Mouse (Mus musculus) liver, embryonic 16.5 days (tissue): ENCODE data around the gene Trpv2. TPM values are rescaled to one million over a fixed set of nuclear protein-coding genes. Genes with fewer than 3 reads are reported as not detected.

Source experiments
- ATAC-seq: fragments of 200-750 bp; cut with Nextera tagmentation; 2 replicates; pipeline ENCODE4 v1.8.0; 2017; ENCODE audit warnings: low read depth, mild to moderate bottlenecking, moderate number of reproducible peaks, moderate library complexity
- H3K27ac ChIP-seq: fragments of 300-500 bp; sonication (generic); 2 replicates; pipeline ENCODE4 v1.5.1; 2014; ENCODE audit warnings: mild to moderate bottlenecking, low read length
- H3K27me3 ChIP-seq: fragments of 300-500 bp; sonication (generic); 2 replicates; pipeline ENCODE4 v1.6.1; 2014; ENCODE audit warnings: low read depth, low read length, mixed read lengths; ENCODE audit not compliant: control insufficient read depth, insufficient read depth
- H3K36me3 ChIP-seq: fragments of 300-500 bp; sonication (generic); 2 replicates; pipeline ENCODE4 v1.6.1; 2014; ENCODE audit warnings: mild to moderate bottlenecking; ENCODE audit not compliant: control insufficient read depth, insufficient read depth
- H3K4me1 ChIP-seq: fragments of 300-500 bp; sonication (generic); 2 replicates; pipeline ENCODE4 v1.6.1; 2014; ENCODE audit warnings: low read depth, low read length, mixed read lengths; ENCODE audit not compliant: control insufficient read depth
- H3K4me2 ChIP-seq: fragments of 300-500 bp; sonication (generic); 2 replicates; pipeline ENCODE4 v1.6.1; 2014; ENCODE audit warnings: low read depth, low read length, mixed read lengths
- H3K4me3 ChIP-seq: fragments of 300-500 bp; sonication (generic); 2 replicates; pipeline ENCODE4 v1.5.1; 2014; ENCODE audit warnings: low read depth, mild to moderate bottlenecking, low read length
- H3K9ac ChIP-seq: fragments of 300-500 bp; sonication (generic); 2 replicates; pipeline ENCODE4 v1.6.1; 2014; ENCODE audit warnings: low read depth, low read length
- H3K9me3 ChIP-seq: fragments of 300-500 bp; sonication (generic); replicated peaks from 2 replicates; pipeline ENCODE4 v1.6.1; 2016; ENCODE audit warnings: low read length; ENCODE audit not compliant: control insufficient read depth
- WGBS: fragments of 180-500 bp; shearing (Covaris S2); extraction: QIAGEN DNeasy Blood & Tissue Kit; methylation state at CpG from one replicate; pipeline ENCODE4 v1.1.7; 2014; ENCODE audit not compliant: insufficient replicate concordance; 5-methylcytosine and 5-hydroxymethylcytosine counted together
- polyA plus RNA-seq: library from polyadenylated mRNA; unstranded; fragments of >200 nt; fragmentation: Nextera tagmentation; extraction: Ambion mirVana; gene quantifications from 2 replicates; pipeline ENCODE4 v1.2.1, GENCODE M21; 2015

Gene Trpv2
- polyA plus RNA-seq, 1 experiment from 2014 or later = 5.0 TPM

GRCm38 (mm10) chr11:62591026-62591425 lies 16.7 kb downstream of the Trpv2 start:
- Histone ChIP-seq H3K27ac (no peak overlapping the region), H3K9me3 (no peaks in the 10 kb centered on the region), H3K27me3 (no peaks in the 10 kb centered on the region), H3K9ac (no peak overlapping the region), H3K4me1 (no peaks in the 10 kb centered on the region; the same call in 1 of the 2 replicates), H3K36me3 (no peaks in the 10 kb centered on the region; the same call in 1 of the 2 replicates), H3K4me2 (no peak overlapping the region), H3K4me3 (no peak overlapping the region)
- 77% methylated on average over 2 of the region's 2 CpGs for WGBS
- no peak for ATAC-seq

DNA sequence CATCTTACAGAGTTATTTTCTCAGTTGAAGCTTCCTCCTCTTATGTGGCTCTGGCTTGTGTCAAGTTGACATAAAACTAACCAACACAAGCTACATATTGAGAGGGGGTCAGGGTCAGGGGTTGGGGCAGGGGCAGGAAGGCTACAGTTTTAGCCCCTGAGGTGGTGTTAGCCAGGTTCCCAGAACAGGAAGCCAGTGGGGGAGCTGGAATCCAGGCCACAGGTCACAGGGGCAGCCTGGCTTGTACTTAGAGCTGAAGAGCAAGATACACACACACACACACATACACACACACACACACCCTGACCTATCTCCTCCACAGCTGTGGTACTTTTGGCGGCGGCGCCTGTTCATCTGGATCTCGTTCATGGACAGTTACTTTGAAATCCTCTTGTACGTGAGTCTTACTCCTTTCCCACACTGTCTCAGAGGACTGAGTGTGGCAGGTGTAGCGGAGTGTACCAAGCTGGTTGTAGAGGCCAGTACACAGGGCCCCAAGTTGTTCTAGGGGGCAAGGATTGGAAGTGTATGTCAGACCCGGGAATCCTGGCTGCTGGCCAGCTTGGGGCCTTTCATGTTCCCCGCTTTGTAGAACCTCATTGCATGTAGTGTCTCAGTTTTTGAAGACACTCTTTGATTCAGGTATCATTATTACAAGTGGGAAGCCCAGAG lies 17.8 kb downstream of the Trpv2 start:
- Histone ChIP-seq H3K9ac (no peak overlapping the region), H3K27me3 (no peaks in the 10 kb centered on the region), H3K4me1 (no peaks in the 10 kb centered on the region; the same call in 1 of the 2 replicates), H3K27ac (no peak overlapping the region), H3K4me2 (no peak overlapping the region), H3K4me3 (no peak overlapping the region), H3K36me3 (no peaks in the 10 kb centered on the region; the same call in 1 of the 2 replicates), H3K9me3 (no peaks in the 10 kb centered on the region)
- ATAC-seq = peak; percentile 78
- WGBS = 68% methylated on average over 8 of the region's 8 CpGs

DNA sequence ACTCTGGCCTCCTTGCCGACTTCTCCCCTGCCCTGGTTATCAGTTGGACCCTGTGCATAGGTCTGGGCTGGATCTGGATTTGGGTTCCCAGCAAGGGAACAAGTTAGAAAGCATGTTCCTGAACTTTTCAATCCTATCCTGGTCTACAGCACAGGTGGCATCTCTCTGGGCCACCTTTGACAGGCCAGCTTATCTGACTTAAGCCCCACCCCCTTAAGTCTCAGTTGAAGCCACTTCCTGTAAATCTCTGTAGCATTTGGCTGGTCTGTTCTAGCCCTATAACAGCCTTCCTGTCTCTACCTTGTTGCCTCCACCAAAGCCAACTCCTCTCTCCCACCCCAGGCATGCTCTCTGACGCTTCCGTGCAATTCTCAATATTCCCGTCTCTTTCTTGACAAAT lies 24.3 kb downstream of the Trpv2 start:
- no peaks in the 10 kb centered on the region for H3K27me3 ChIP-seq
- no peak overlapping the region for H3K9ac ChIP-seq
- H3K36me3 ChIP-seq = no peaks in the 10 kb centered on the region
- H3K9me3 ChIP-seq = no peaks in the 10 kb centered on the region
- no peak overlapping the region for H3K4me2 ChIP-seq
- WGBS = 72% methylated on average over 4 of the region's 4 CpGs
- H3K4me3 ChIP-seq = no peak overlapping the region
- H3K4me1 ChIP-seq = peaks cover 5% of the 10 kb centered on the region
- H3K27ac ChIP-seq = no peak overlapping the region
- no peak for ATAC-seq

DNA sequence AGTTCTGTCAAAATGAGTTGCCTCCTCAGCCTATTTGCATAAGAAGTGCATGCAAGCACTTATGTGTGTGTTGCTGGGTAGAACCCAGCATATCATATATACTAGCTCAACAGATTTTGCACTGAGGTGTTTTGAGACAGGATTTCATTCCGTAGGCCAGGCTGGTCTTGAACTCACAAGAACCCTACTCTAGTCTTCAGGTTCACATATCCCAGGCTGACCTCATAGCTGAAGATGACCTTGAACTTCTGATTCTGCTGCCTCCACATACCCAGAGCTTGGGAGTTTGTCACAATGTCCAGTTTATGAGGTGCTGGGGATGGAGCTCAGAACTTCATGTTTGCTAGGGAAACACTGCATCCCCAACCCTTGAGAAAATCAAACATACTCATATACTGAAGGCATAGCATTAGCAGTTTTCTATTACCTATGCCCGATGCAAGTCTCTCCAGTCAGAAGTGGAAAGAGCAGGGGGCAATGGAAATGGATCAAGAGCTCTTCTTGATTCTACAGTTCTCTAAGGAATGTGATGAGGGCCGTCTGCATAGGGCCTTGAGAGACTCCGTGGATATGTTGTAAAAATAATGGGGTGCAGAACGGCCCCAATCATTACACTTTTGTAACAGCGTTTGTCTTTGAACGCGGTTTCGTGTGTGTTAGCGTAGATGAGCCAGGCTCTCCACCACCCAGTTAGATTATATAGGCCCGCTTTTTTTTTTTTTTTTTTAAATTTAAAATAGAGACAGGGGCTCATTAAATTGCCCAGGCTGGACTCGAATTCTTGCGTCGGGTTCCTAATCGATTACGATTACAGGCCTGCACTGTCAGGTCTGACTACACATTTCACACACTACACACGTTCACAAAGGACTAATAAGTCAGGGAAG lies 27.7 kb downstream of the Trpv2 start:
- no peaks in the 10 kb centered on the region for H3K9me3 ChIP-seq

DNA sequence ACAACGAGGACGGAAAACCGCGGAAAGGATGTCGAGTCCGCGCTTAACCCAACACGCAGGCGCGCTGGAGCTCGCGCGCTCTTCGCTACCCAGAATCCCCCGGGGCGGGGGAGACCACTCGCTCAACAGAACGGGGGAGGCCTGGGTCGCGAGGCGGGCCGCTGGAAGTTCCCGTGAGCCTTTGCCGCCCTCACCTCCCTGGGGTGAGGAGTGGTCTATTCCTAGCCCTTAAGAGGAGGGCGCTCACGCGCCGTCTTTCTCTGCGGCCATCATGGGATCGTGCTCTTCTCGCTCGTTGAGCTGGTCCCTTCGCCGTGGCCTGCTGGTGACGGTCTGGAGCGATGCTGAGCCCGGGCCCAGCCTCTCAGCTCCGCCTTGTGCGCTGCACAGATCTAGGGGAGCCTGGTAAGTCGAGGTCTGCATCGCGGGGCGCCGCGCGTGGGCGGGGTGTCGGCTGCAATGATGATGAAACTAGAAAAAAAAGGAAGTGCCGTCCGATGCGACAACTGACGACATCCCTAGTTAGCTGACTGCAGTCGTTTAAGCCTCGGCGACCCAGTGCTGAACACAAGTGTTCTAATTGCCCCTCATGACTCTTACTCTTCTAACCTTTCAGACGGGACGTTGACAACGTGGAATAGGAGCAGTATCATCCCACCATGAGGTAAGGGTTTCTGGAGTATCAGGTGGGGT lies 28.5 kb downstream of the Trpv2 start:
- peak; percentile 90 for ATAC-seq
- Histone ChIP-seq H3K27ac (peak overlapping the region; percentile 96), H3K36me3 (peaks cover 37% of the 10 kb centered on the region), H3K4me1 (peaks cover 27% of the 10 kb centered on the region), H3K27me3 (no peaks in the 10 kb centered on the region), H3K9me3 (no peaks in the 10 kb centered on the region), H3K4me2 (peak overlapping the region; percentile 80), H3K4me3 (peak overlapping the region; percentile 88), H3K9ac (peak overlapping the region; percentile 94)
- under 1% methylated on average over 58 of the region's 58 CpGs for WGBS

More for the DNA sequence above, 27.7 kb downstream of the Trpv2 start:
- H3K4me1 ChIP-seq = peaks cover 27% of the 10 kb centered on the region
- peaks cover 29% of the 10 kb centered on the region for H3K36me3 ChIP-seq
- ATAC-seq = no peak
- H3K27ac ChIP-seq = peak overlapping the region; percentile 96
- H3K9ac ChIP-seq = peak overlapping the region; percentile 94
- H3K4me3 ChIP-seq = peak overlapping the region; percentile 88
- H3K27me3 ChIP-seq = no peaks in the 10 kb centered on the region
- H3K4me2 ChIP-seq = peak overlapping the region; percentile 80
- 11% methylated on average over 17 of the region's 17 CpGs for WGBS

DNA sequence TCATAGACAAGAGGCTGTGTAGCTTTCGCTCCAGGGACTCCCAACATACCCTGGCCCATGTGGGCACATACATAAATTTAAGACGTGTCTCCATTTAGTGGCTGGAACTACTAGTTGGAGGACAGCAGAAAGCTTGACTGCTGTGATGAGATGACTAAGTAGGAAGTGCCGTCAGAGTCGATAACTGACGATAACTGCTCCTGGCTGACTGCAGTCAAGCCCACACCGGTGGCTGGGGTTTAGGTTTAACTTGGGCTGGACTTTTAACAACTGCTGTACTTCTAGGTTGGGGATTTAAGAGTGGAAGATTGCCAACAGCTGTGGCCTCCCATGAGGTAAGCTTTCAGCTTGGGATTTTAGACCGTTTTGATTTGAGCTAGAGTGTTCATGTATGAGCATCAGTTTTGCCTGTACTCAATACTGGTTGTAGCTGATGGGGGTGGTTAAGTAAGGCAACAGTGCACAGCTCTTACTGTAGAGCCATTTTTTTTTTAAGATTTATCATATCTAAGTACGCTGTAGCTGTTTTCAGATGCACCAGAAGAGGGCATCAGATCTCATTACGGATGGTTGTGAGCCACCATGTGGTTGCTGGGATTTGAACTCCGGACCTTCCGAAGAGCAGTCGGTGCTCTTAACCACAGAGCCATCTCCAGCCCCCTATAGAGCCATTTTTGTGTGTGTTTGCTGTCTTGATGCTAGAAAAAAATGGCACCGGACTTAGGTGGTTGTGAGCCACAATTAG lies 29.2 kb downstream of the Trpv2 start:
- ATAC-seq = peak; percentile 27
- peaks cover 37% of the 10 kb centered on the region for H3K36me3 ChIP-seq

DNA sequence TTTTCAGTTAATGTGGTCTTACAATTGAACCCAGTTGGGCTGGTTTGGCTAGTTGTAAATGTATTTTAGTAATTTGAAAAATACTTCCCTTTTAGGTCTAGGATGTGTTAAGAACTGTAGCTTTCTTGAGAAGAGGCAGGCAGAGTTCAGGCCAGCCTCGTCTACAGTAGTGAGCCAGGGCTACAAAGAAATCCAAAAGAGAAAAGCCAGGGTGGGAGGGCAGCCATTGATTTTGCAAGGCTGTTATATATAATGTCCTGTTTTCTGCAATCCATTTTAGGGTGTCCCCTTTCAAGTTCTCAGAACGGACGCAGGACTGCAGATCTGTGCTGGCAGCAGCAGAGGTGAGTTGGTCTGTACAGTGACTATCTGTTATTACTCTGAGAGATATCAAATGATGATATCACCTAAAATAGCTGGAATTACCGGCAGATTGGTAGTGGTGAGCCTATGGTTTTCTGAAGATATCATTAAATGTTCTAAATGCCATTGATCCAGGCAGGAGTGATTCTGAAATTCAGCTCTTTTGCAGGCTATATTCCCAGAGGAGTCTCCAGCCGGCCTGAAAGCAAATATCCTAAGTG lies 29.9 kb downstream of the Trpv2 start:
- 6% methylated on average over 5 of the region's 5 CpGs for WGBS
- peaks cover 37% of the 10 kb centered on the region for H3K36me3 ChIP-seq
- H3K4me1 ChIP-seq = peaks cover 27% of the 10 kb centered on the region
- H3K9me3 ChIP-seq = no peaks in the 10 kb centered on the region
- peak overlapping the region; percentile 88 for H3K4me3 ChIP-seq
- peak overlapping the region; percentile 94 for H3K9ac ChIP-seq
- H3K27ac ChIP-seq = peak overlapping the region; percentile 96
- H3K4me2 ChIP-seq = peak overlapping the region; percentile 80
- no peaks in the 10 kb centered on the region for H3K27me3 ChIP-seq
- ATAC-seq = no peak

More for the DNA sequence above, 29.2 kb downstream of the Trpv2 start:
- Histone ChIP-seq H3K27me3 (no peaks in the 10 kb centered on the region), H3K9ac (peak overlapping the region; percentile 94), H3K27ac (peak overlapping the region; percentile 96), H3K4me3 (peak overlapping the region; percentile 88), H3K4me2 (peak overlapping the region; percentile 80), H3K9me3 (no peaks in the 10 kb centered on the region), H3K4me1 (peaks cover 27% of the 10 kb centered on the region)
- WGBS = 0% methylated on average over 13 of the region's 13 CpGs
